Mouse (Mus musculus): ENCODE results near the gene Smr3a.

The Smr3a gene

DNA sequence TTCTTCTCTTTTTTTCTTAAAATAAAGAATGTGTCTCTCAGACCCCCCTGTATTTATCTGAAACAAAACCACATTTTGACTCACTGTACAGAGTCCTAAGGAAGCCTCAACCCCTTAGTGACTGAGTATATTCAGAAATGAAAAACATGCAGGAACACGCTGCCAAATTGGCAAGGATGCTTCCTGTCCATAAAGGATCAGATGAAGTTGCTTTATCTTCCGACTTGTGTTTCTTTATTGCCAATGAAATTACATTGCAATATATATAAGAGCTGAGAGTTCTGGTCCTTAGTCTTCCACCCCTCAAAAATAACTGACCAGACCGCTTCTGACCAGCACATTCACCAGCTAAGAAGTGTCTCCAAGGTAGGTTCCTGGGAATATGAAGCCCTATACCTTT lies at the start of gene Smr3a:
Gene Smr3a, plus strand, starts transcription at position 301 of the 400 bp plus-strand sequence.
- in situ Hi-C loops (cut with MboI; ENCODE audit: low sequenced_read_pairs) = no loop called here

DNA sequence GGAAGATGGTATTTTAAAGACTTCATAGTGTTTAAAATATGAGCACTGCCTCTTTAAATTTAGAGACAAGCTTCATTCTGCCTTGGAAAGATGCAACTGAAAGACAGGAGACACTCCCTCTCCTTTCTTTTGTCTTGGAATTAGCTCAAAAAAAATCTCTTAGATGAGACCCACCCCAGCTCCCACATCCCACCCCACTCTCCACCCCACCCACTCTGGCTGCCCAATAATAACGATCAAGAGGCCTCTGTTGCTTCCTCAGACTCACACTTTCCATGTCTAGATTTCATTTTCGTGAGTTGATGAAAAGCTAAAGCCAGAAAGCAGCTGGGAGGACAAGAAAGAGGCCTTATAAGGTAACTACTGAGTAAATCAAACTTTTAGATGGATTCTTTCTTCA lies 33.1 kb upstream of the Smr3a start, which contains the start of the genes 2310003L06Rik and Gm28434:
Gene 2310003L06Rik, plus strand, starts transcription at position 259 of the 400 bp plus-strand sequence.
Gene Gm28434, plus strand, starts transcription at position 317 of the 400 bp plus-strand sequence.
- in situ Hi-C loops (cut with MboI; ENCODE audit: low sequenced_read_pairs) = no loop called here

DNA sequence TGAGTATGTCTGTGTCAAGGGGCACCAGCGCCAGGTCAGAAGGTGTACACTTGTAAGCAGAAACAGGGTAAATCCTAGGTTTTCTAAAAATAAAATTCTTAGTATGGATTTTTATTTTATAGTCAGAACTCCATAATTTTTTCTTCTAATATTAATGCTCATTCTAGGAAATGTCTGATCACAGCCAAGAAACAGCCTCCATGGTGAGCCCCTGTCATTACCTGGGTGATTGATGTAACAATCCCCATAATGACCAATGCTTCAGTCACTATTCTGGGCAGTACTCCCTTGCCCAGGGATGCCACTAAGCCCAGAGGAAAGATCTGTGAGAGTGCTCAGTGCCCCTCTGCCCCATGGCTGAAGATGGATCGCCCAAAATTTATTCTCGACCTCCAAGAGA lies 23.2 kb upstream of the Smr3a start, which contains the start of gene Cabs1:
Gene Cabs1, plus strand, starts transcription at position 301 of the 400 bp plus-strand sequence.
- in situ Hi-C loops (cut with MboI; ENCODE audit: low sequenced_read_pairs) = no loop called here

DNA sequence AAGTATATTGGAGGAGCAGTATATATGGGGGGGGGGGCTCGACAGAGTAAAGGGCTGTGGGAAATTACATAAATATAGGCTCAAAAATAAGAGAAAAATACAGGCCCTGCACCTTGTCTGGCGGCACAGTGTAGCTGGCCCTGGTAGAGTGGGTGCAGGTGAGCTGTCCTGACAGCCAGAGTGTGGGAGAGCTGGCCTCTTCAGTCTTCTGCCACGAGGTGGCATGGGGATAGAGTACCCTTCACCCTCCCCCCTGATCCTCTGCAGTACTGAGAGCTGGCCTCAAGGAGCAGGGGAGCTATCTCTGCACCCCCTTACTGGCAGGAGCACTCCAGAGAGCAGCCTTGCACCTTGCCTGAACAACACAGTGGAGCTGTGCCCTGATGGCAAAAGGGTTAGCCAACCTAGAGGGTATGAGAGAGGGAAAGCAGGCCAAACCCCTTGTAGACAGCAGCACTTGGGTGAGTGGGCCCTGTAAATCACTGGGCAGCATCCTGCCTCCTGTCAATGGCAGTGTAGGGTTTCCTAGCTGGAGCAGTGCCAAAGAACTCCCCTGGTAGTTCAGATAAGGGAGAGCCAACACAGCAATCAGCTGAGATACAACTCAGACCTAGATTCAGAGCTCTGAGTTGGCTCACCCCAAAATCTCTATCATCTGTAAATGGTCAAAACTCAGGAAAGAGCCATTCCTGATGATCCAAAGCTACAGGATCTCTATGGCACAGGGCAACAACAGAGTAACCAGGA lies 19.7 kb upstream of the Smr3a start:
- in situ Hi-C loops (cut with MboI; ENCODE audit: low sequenced_read_pairs) = no loop called here

DNA sequence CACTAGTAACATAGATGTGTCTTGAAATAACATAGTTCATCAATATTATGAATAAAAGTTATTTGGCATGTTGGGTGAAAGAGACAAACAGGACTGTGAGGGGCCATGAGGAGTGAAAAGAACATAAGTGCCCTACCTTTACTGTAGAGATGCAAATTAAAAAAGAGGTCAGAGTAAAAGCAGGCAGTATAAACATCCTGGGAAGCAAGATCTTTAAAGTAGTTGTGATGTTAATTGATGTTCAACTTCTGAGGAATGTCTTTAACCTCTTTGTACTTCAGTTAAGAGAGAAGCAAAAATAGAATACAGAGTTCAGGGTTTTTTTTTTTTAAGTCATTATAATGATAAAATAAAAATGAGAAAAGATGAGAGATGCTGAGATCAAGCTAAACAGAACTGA lies 2.9 kb downstream of the Smr3a start:
- in situ Hi-C loops (cut with MboI; ENCODE audit: low sequenced_read_pairs) = no loop called here
